27 mouse cellular contexts compared by ENCODE assay signal in the genomic region with DNA sequence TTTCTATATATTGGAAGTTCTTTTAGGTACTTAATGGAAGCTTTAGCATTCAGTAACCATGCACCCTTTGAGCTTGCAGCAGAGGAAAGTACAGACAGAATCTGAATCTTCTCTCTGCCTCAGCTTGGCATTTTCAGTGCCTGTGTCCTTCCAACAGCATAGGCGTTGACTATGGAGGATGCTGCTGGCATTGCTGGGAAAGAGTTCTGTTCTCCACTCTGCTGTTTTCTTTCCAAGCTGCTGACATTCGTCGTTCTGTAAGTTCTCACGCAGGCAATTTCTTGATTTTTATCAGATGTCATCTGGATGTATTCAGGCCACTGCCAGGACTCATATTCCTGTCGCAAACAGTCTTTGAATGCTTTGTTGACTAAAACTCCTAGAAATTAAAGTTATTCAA.
"Had no signal": no experiment of that assay in that cellular context is flagged by ENCODE, and none has a peak within 500 bp of the region (broad histone marks: within the 10 kb centered on the region; RNA-seq: fewer than 3 reads in every experiment).

No protein-coding gene starts in this region.

- H3K9me3 ChIP-seq: heart, embryonic 12.5 days; hindbrain, embryonic 10.5 days; hindbrain, embryonic 12.5 days; intestine, embryonic 15.5 days; limb, embryonic 10.5 days; limb, embryonic 12.5 days; liver, embryonic 13.5 days; liver, embryonic 15.5 days had no signal

- H3K9ac ChIP-seq: heart, embryonic 12.5 days; hindbrain, embryonic 12.5 days; hindbrain, embryonic 14.5 days; intestine, embryonic 15.5 days; limb, embryonic 12.5 days; liver, embryonic 13.5 days; liver, embryonic 15.5 days; liver, postnatal 0 days had no signal

- H3K36me3 ChIP-seq: heart, embryonic 12.5 days; hindbrain, embryonic 10.5 days; hindbrain, embryonic 12.5 days; intestine, embryonic 15.5 days; limb, embryonic 10.5 days; limb, embryonic 12.5 days; liver, embryonic 13.5 days; liver, embryonic 15.5 days had no signal

- H3K27me3 ChIP-seq: heart, embryonic 12.5 days; hindbrain, embryonic 12.5 days; intestine, embryonic 15.5 days; limb, embryonic 12.5 days; liver, embryonic 13.5 days; liver, embryonic 15.5 days had no signal

- H3K4me3 ChIP-seq: gastrocnemius, adult 2 months; heart, adult 2 months; heart, embryonic 12.5 days; hindbrain, embryonic 10.5 days; hindbrain, embryonic 12.5 days; intestine, embryonic 15.5 days; left cerebral cortex, adult 2 months; limb, embryonic 10.5 days; limb, embryonic 12.5 days; liver, embryonic 13.5 days; liver, embryonic 15.5 days had no signal

- H3K4me2 ChIP-seq: heart, embryonic 12.5 days; hindbrain, embryonic 12.5 days; hindbrain, embryonic 14.5 days; intestine, embryonic 15.5 days; limb, embryonic 12.5 days; liver, embryonic 11.5 days; liver, embryonic 13.5 days; liver, embryonic 15.5 days had no signal

- DNase-seq: gastrocnemius, adult 2 months; gastrocnemius, postnatal 10 days; gastrocnemius, postnatal 25 days; heart, adult 2 months; heart, postnatal 10 days; heart, postnatal 4 days; kidney, adult 18-20 months; kidney, adult 8-10 months; kidney, postnatal 10 days; kidney, postnatal 25 days; kidney, postnatal 4 days; liver; liver, embryonic 13.5 days; liver, postnatal 0 days had no signal

- H3K27ac ChIP-seq: gastrocnemius, adult 2 months; heart, adult 2 months; hindbrain, embryonic 10.5 days; hindbrain, embryonic 12.5 days; hindbrain, embryonic 14.5 days; intestine, embryonic 15.5 days; left cerebral cortex, adult 2 months; limb, embryonic 10.5 days; limb, embryonic 12.5 days; liver, embryonic 13.5 days; liver, embryonic 15.5 days had no signal

- ATAC-seq: hindbrain, embryonic 16.5 days; inflammation-experienced regulatory T-cells, adult 6 months; intestine, embryonic 15.5 days; intestine, postnatal 0 days; liver, postnatal 0 days had no signal

- H3K4me1 ChIP-seq: heart, embryonic 12.5 days; hindbrain, embryonic 10.5 days; hindbrain, embryonic 12.5 days; intestine, embryonic 15.5 days; limb, embryonic 10.5 days; limb, embryonic 12.5 days; liver, embryonic 13.5 days; liver, embryonic 15.5 days had no signal
